Mouse (Mus musculus) megakaryocyte, embryonic 14.5 days (primary cell): Measurements from ENCODE around the gene Fbrs.

Experiments used
- FLI1 ChIP-seq: IDR thresholded peaks from 2 replicates; pipeline ENCODE4 v1.6.1; 2012; ENCODE audit warnings: low read length, inconsistent platforms, mixed read lengths
- GATA1 ChIP-seq: IDR thresholded peaks from 3 replicates; pipeline ENCODE4 v1.6.1; 2012; ENCODE audit warnings: mixed read lengths, low read length, inconsistent platforms, borderline replicate concordance

DNA sequence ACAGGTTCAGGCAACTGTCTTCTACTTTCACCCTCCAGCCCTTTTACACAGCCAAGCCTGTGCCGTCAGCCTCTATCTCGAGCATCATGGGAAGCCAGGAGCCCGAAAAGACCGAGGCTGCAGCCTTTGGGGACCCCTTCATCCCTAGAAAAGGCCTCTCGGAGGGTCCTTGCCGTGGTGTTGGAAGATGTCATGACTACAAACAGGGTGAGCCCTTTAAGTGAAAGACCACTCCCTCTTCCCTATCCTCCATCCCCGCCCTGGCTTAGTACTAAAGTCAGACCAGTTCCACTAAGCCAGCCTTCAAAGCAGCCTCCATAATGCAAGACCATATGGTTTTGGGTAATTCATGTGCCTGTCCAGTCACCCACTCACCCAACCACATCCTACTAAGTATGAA is 6.9 kb upstream of the Fbrs start:
- no peak for TF ChIP-seq GATA1
- no peak for TF ChIP-seq FLI1
